Mouse (Mus musculus): ENCODE data around the gene Abcb1a. TPM values are rescaled to one million over a fixed set of nuclear protein-coding genes. Genes with fewer than 3 reads are reported as not detected.

The Abcb1a gene
- 10.5 TPM for polyA plus RNA-seq (2014; fragmentation: Illumina TruSeq; extraction: RNeasy Lipid Tissue Mini Kit (QIAGEN cat#74804); ENCODE audit: low read depth, low replicate concordance)

GRCm38 (mm10) chr5:8659911-8660737 is at the start of gene Abcb1a:
TSS of gene Abcb1a (plus strand) at chr5:8660077.

GRCm38 (mm10) chr5:8622596-8623231 is 37.2 kb upstream of the Abcb1a start, which contains the start of gene Rundc3b:
TSS of gene Rundc3b (minus strand) at chr5:8622952.

Other genes starting within 250 kb of the Abcb1a start
- 6.3 TPM for gene Dbf4, start 237.4 kb upstream of the Abcb1a start, polyA plus RNA-seq (2014; fragmentation: Illumina TruSeq; extraction: RNeasy Lipid Tissue Mini Kit (QIAGEN cat#74804); ENCODE audit: low read depth, low replicate concordance)
- 36.8 TPM for gene Slc25a40, start 237.2 kb upstream of the Abcb1a start, polyA plus RNA-seq (2014; fragmentation: Illumina TruSeq; extraction: RNeasy Lipid Tissue Mini Kit (QIAGEN cat#74804); ENCODE audit: low read depth, low replicate concordance)
- 1.8 TPM for gene Rundc3b, start 37.1 kb upstream of the Abcb1a start, polyA plus RNA-seq (2014; fragmentation: Illumina TruSeq; extraction: RNeasy Lipid Tissue Mini Kit (QIAGEN cat#74804); ENCODE audit: low read depth, low replicate concordance)
- gene Abcb1b, start 138.1 kb downstream of the Abcb1a start, polyA plus RNA-seq (2014; fragmentation: Illumina TruSeq; extraction: RNeasy Lipid Tissue Mini Kit (QIAGEN cat#74804); ENCODE audit: low read depth, low replicate concordance): 43.3 TPM
- 0.28 TPM for gene Abcb4, start 233.6 kb downstream of the Abcb1a start, polyA plus RNA-seq (2014; fragmentation: Illumina TruSeq; extraction: RNeasy Lipid Tissue Mini Kit (QIAGEN cat#74804); ENCODE audit: low read depth, low replicate concordance)

Data from kidney, adult 10 weeks (tissue).